Mouse (Mus musculus) erythroblast, embryonic 14.5 days (primary cell): ENCODE measurements around the gene Exoc5.

Source experiments
- GATA1 ChIP-seq: IDR thresholded peaks from 2 replicates; pipeline ENCODE4 v1.6.1; 2012; ENCODE audit warnings: low read length, inconsistent platforms, mixed read lengths
- TAL1 ChIP-seq: IDR thresholded peaks from 3 replicates; pipeline ENCODE4 v1.6.1; 2012; ENCODE audit warnings: low read length, inconsistent platforms, mixed read lengths

GRCm38 (mm10) chr14:48989831-48990230 lies 76.6 kb downstream of the Exoc5 start:
- TF ChIP-seq TAL1 (no peak), GATA1 (no peak)
